Mouse (Mus musculus): ENCODE measurements around the gene Gm28308. TPM values are rescaled to one million over a fixed set of nuclear protein-coding genes. Genes with fewer than 3 reads are reported as not detected.

Gm28308 gene
- 0.92 TPM in 1 of 2 replicates, not detected in the other for polyA plus RNA-seq (2015; fragmentation: Nextera tagmentation; extraction: Ambion mirVana)

GRCm38 (mm10) chr6:52213119-52213986 is at the start of gene Gm28308, which contains the start of gene Hoxa3:
Gm28308 (minus strand) TSS chr6:52213339.
Hoxa3 (minus strand) TSS chr6:52213336.
- Histone ChIP-seq H3K36me3 (no peaks in the 10 kb centered on the region), H3K27me3 (peaks cover 15% of the 10 kb centered on the region; the same call in 1 of the 2 replicates), H3K4me2 (peak within 1 kb of the TSS; percentile 92), H3K27ac (peak within 1 kb of the TSS; percentile 99), H3K4me1 (peaks cover 66% of the 10 kb centered on the region), H3K9ac (peak within 1 kb of the TSS; percentile 85), H3K9me3 (replicated peaks) (no peaks in the 10 kb centered on the region), H3K4me3 (replicated peaks) (peak within 1 kb of the TSS; percentile 69)
- peak; percentile 52 for ATAC-seq (replicated peaks; ENCODE audit: low FRiP score)
- WGBS, result 3% methylated on average over 38 of the region's 38 CpGs

GRCm38 (mm10) chr6:52262463-52263320 is 49.6 kb upstream of the Gm28308 start:
- no peak overlapping the region for H3K9ac ChIP-seq
- WGBS, result 2% methylated on average over 24 of the region's 24 CpGs
- H3K27me3 ChIP-seq, result peaks cover 97% of the 10 kb centered on the region
- peaks cover 22% of the 10 kb centered on the region for H3K4me1 ChIP-seq
- no peak for ATAC-seq (replicated peaks; ENCODE audit: low FRiP score)
- H3K4me2 ChIP-seq, result no peak overlapping the region
- H3K27ac ChIP-seq, result no peak overlapping the region
- H3K9me3 ChIP-seq (replicated peaks), result no peaks in the 10 kb centered on the region
- H3K36me3 ChIP-seq, result no peaks in the 10 kb centered on the region
- no peak overlapping the region for H3K4me3 ChIP-seq (replicated peaks)

- no peak overlapping the region for H3K4me2 ChIP-seq
- no peak for ATAC-seq (replicated peaks; ENCODE audit: low FRiP score)
- no peak overlapping the region for H3K9ac ChIP-seq
- peaks cover 22% of the 10 kb centered on the region for H3K4me1 ChIP-seq
- peaks cover 98% of the 10 kb centered on the region for H3K27me3 ChIP-seq
- H3K4me3 ChIP-seq (replicated peaks), result no peak overlapping the region
- H3K27ac ChIP-seq, result no peak overlapping the region
- no peaks in the 10 kb centered on the region for H3K36me3 ChIP-seq
- 2% methylated on average over 9 of the region's 9 CpGs for WGBS
- H3K9me3 ChIP-seq (replicated peaks), result no peaks in the 10 kb centered on the region
Observed at GRCm38 (mm10) chr6:52261751-52262462, 48.8 kb upstream of the Gm28308 start.

- Histone ChIP-seq H3K9ac (no peak within 1 kb of the TSS), H3K4me2 (peak within 1 kb of the TSS; percentile 74)
- under 1% methylated on average over 47 of the region's 72 CpGs for WGBS
Observed at GRCm38 (mm10) chr6:52260654-52261575, 47.8 kb upstream of the Gm28308 start, which contains the start of gene Hoxa13. Hoxa13 (minus strand) TSS chr6:52260880.

GRCm38 (mm10) chr6:52259811-52260261 is 46.7 kb upstream of the Gm28308 start:
- under 1% methylated on average over 39 of the region's 39 CpGs for WGBS
- Histone ChIP-seq H3K9ac (no peak overlapping the region), H3K27ac (no peak overlapping the region), H3K9me3 (replicated peaks) (no peaks in the 10 kb centered on the region), H3K27me3 (peaks cover 95% of the 10 kb centered on the region), H3K4me2 (peak overlapping the region; percentile 74), H3K4me1 (peaks cover 22% of the 10 kb centered on the region), H3K36me3 (no peaks in the 10 kb centered on the region), H3K4me3 (replicated peaks) (peak overlapping the region; percentile 46)
- 0 out of 2 replicates have a peak, but pooled peaks have one; percentile 19 for ATAC-seq (replicated peaks; ENCODE audit: low FRiP score)

More at GRCm38 (mm10) chr6:52260654-52261575, 47.8 kb upstream of the Gm28308 start, which contains the start of gene Hoxa13:
- Histone ChIP-seq H3K27me3 (peaks cover 96% of the 10 kb centered on the region), H3K4me1 (peaks cover 22% of the 10 kb centered on the region), H3K9me3 (replicated peaks) (no peaks in the 10 kb centered on the region), H3K36me3 (no peaks in the 10 kb centered on the region), H3K27ac (no peak within 1 kb of the TSS), H3K4me3 (replicated peaks) (peak within 1 kb of the TSS; percentile 46)
- ATAC-seq (replicated peaks; ENCODE audit: low FRiP score), result peak; percentile 62; the same call in 1 of the 2 replicates

GRCm38 (mm10) chr6:52259081-52259790 is 46.1 kb upstream of the Gm28308 start:
- no peak overlapping the region for H3K27ac ChIP-seq
- H3K4me2 ChIP-seq, result peak overlapping the region; percentile 74
- WGBS, result under 1% methylated on average over 24 of the region's 25 CpGs
- H3K36me3 ChIP-seq, result no peaks in the 10 kb centered on the region
- peaks cover 90% of the 10 kb centered on the region for H3K27me3 ChIP-seq
- no peaks in the 10 kb centered on the region for H3K9me3 ChIP-seq (replicated peaks)
- H3K9ac ChIP-seq, result no peak overlapping the region
- ATAC-seq (replicated peaks; ENCODE audit: low FRiP score), result 0 out of 2 replicates have a peak, but pooled peaks have one; percentile 28
- H3K4me3 ChIP-seq (replicated peaks), result peak overlapping the region; percentile 46
- H3K4me1 ChIP-seq, result peaks cover 22% of the 10 kb centered on the region

- Histone ChIP-seq H3K9me3 (replicated peaks) (no peaks in the 10 kb centered on the region), H3K27ac (no peak overlapping the region), H3K4me3 (replicated peaks) (no peak overlapping the region), H3K4me1 (peaks cover 38% of the 10 kb centered on the region), H3K36me3 (no peaks in the 10 kb centered on the region), H3K9ac (no peak overlapping the region), H3K4me2 (no peak overlapping the region), H3K27me3 (peaks cover 89% of the 10 kb centered on the region)
- no peak for ATAC-seq (replicated peaks; ENCODE audit: low FRiP score)
- under 1% methylated on average over 6 of the region's 6 CpGs for WGBS
Observed at GRCm38 (mm10) chr6:52256956-52257355, 43.8 kb upstream of the Gm28308 start.

GRCm38 (mm10) chr6:52253511-52254500 is 40.7 kb upstream of the Gm28308 start:
- Histone ChIP-seq H3K4me1 (peaks cover 34% of the 10 kb centered on the region), H3K9me3 (replicated peaks) (no peaks in the 10 kb centered on the region), H3K36me3 (no peaks in the 10 kb centered on the region), H3K27ac (no peak overlapping the region), H3K9ac (no peak overlapping the region), H3K4me3 (replicated peaks) (peak overlapping the region; percentile 36), H3K27me3 (peaks cover 85% of the 10 kb centered on the region), H3K4me2 (peak overlapping the region; percentile 59)
- 2% methylated on average over 59 of the region's 59 CpGs for WGBS
- ATAC-seq (replicated peaks; ENCODE audit: low FRiP score), result 0 out of 2 replicates have a peak, but pooled peaks have one; percentile 21

GRCm38 (mm10) chr6:52252775-52253376 is 39.7 kb upstream of the Gm28308 start:
- H3K4me3 ChIP-seq (replicated peaks), result peak overlapping the region; percentile 36
- peaks cover 42% of the 10 kb centered on the region for H3K4me1 ChIP-seq
- H3K4me2 ChIP-seq, result peak overlapping the region; percentile 59
- no peaks in the 10 kb centered on the region for H3K9me3 ChIP-seq (replicated peaks)
- WGBS, result 9% methylated on average over 35 of the region's 35 CpGs
- ATAC-seq (replicated peaks; ENCODE audit: low FRiP score), result peak; percentile 43
- no peak overlapping the region for H3K27ac ChIP-seq
- H3K36me3 ChIP-seq, result no peaks in the 10 kb centered on the region
- H3K27me3 ChIP-seq, result peaks cover 81% of the 10 kb centered on the region
- no peak overlapping the region for H3K9ac ChIP-seq

All from kidney, embryonic 15.5 days (tissue).